Mouse (Mus musculus) heart, embryonic 12.5 days (tissue): ENCODE measurements at regions not wholly inside any gene's neighbourhood (a gene's known extent, or its start where the extent isn't known, plus 50 kb on each side); places are given as distances from the start of the nearest gene placed in this dataset.

Experiments used
- ATAC-seq: fragments of 200-750 bp; cut with Nextera tagmentation; 2 replicates; pipeline ENCODE4 v1.8.0; 2017; ENCODE audit warnings: moderate TSS enrichment, moderate library complexity; ENCODE audit not compliant: insufficient number of reproducible peaks, low FRiP score
- H3K27ac ChIP-seq: fragments of 300-500 bp; sonication (generic); 2 replicates; pipeline ENCODE4 v1.5.1; 2016; ENCODE audit warnings: mild to moderate bottlenecking, moderate library complexity; ENCODE audit not compliant: poor library complexity, severe bottlenecking
- H3K27me3 ChIP-seq: fragments of 300-500 bp; sonication (generic); replicated peaks from 2 replicates; pipeline ENCODE4 v1.6.1; 2016; ENCODE audit warnings: mild to moderate bottlenecking, moderate library complexity
- H3K36me3 ChIP-seq: fragments of 300-500 bp; sonication (generic); 2 replicates; pipeline ENCODE4 v1.6.1; 2016; ENCODE audit warnings: mild to moderate bottlenecking, moderate library complexity
- H3K4me1 ChIP-seq: fragments of 300-500 bp; sonication (generic); replicated peaks from 2 replicates; pipeline ENCODE4 v1.6.1; 2016; ENCODE audit warnings: mild to moderate bottlenecking
- H3K4me2 ChIP-seq: fragments of 300-500 bp; sonication (generic); 2 replicates; pipeline ENCODE4 v1.6.1; 2016; ENCODE audit warnings: mild to moderate bottlenecking, moderate library complexity
- H3K4me3 ChIP-seq: fragments of 300-500 bp; sonication (generic); 2 replicates; pipeline ENCODE4 v1.5.1; 2016; ENCODE audit warnings: mild to moderate bottlenecking
- H3K9ac ChIP-seq: fragments of 300-500 bp; sonication (generic); 2 replicates; pipeline ENCODE4 v1.6.1; 2016; ENCODE audit warnings: mild to moderate bottlenecking, moderate library complexity
- H3K9me3 ChIP-seq: fragments of 300-500 bp; sonication (generic); replicated peaks from 2 replicates; pipeline ENCODE4 v1.6.1; 2016; ENCODE audit warnings: mild to moderate bottlenecking, moderate library complexity
- WGBS: fragments of 180-500 bp; shearing (Covaris S2); methylation state at CpG from one replicate; pipeline ENCODE4 v1.1.7; 2016; 5-methylcytosine and 5-hydroxymethylcytosine counted together

GRCm38 (mm10) chr19:32881443-32881842 lies 124.1 kb downstream of the Pten start:
- Histone ChIP-seq H3K9me3 (0 out of 2 replicates have a peak, but pooled peaks cover 2% of the 10 kb centered on the region), H3K4me3 (no peak overlapping the region), H3K9ac (no peak overlapping the region), H3K27ac (no peak overlapping the region), H3K4me1 (no peaks in the 10 kb centered on the region; the same call in 1 of the 2 replicates), H3K36me3 (no peaks in the 10 kb centered on the region), H3K27me3 (no peaks in the 10 kb centered on the region), H3K4me2 (no peak overlapping the region)
- WGBS, result 55% methylated on average over 3 of the region's 3 CpGs
- no peak for ATAC-seq

GRCm38 (mm10) chr19:32884279-32884678 lies 127.0 kb downstream of the Pten start:
- Histone ChIP-seq H3K27ac (no peak overlapping the region), H3K27me3 (no peaks in the 10 kb centered on the region), H3K4me3 (no peak overlapping the region), H3K4me1 (no peaks in the 10 kb centered on the region; the same call in 1 of the 2 replicates), H3K9ac (no peak overlapping the region), H3K36me3 (no peaks in the 10 kb centered on the region), H3K4me2 (no peak overlapping the region), H3K9me3 (0 out of 2 replicates have a peak, but pooled peaks cover 2% of the 10 kb centered on the region)
- ATAC-seq, result no peak
- 75% methylated on average over 3 of the region's 3 CpGs for WGBS

- no peaks in the 10 kb centered on the region for H3K36me3 ChIP-seq
- H3K27me3 ChIP-seq, result no peaks in the 10 kb centered on the region
- H3K4me2 ChIP-seq, result peak overlapping the region; percentile 33
- no peak overlapping the region for H3K27ac ChIP-seq
- H3K4me1 ChIP-seq, result no peaks in the 10 kb centered on the region; the same call in 1 of the 2 replicates
- H3K4me3 ChIP-seq, result no peak overlapping the region
- ATAC-seq, result no peak
- H3K9me3 ChIP-seq, result no peaks in the 10 kb centered on the region
- H3K9ac ChIP-seq, result no peak overlapping the region
- 41% methylated on average over 12 of the region's 12 CpGs for WGBS
These were observed 128.3 kb downstream of the Pten start for GRCm38 (mm10) chr19:32885481-32886131.

GRCm38 (mm10) chr19:32887190-32887589 lies 129.9 kb downstream of the Pten start:
- Histone ChIP-seq H3K9ac (no peak overlapping the region), H3K4me1 (no peaks in the 10 kb centered on the region; the same call in 1 of the 2 replicates), H3K27ac (no peak overlapping the region), H3K27me3 (no peaks in the 10 kb centered on the region), H3K9me3 (no peaks in the 10 kb centered on the region), H3K4me2 (no peak overlapping the region), H3K4me3 (no peak overlapping the region), H3K36me3 (no peaks in the 10 kb centered on the region)
- WGBS, result 75% methylated on average over 7 of the region's 7 CpGs
- no peak for ATAC-seq

- Histone ChIP-seq H3K36me3 (no peaks in the 10 kb centered on the region), H3K4me3 (no peak overlapping the region), H3K27ac (no peak overlapping the region), H3K4me1 (no peaks in the 10 kb centered on the region; the same call in 1 of the 2 replicates), H3K9me3 (no peaks in the 10 kb centered on the region), H3K9ac (no peak overlapping the region), H3K4me2 (no peak overlapping the region), H3K27me3 (no peaks in the 10 kb centered on the region)
- 62% methylated on average over 12 of the region's 12 CpGs for WGBS
- ATAC-seq, result no peak
These were observed 131.5 kb downstream of the Pten start for GRCm38 (mm10) chr19:32888616-32889305.

DNA sequence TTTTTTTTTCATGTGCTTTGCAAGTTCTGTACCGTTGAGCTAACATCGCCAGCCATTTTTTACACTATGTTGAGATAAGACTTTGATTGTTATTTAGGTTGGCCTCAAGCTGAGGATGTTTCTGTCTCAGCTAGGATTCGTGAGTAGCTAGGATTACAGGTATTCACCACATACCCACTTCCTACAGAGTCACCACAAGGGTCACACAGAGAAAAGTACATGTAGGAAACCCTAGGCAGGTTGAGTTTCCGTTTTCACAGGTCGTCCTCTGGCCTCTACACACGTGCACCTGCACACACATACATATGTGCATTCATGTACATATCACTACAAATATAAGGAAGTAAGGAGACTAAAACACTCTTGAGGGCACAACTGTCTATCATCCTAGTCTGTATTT lies 133.5 kb downstream of the Pten start:
- no peak for ATAC-seq
- 78% methylated on average over 6 of the region's 6 CpGs for WGBS
- Histone ChIP-seq H3K4me2 (no peak overlapping the region), H3K27ac (no peak overlapping the region), H3K9ac (no peak overlapping the region), H3K9me3 (no peaks in the 10 kb centered on the region), H3K4me1 (no peaks in the 10 kb centered on the region), H3K4me3 (no peak overlapping the region), H3K27me3 (no peaks in the 10 kb centered on the region), H3K36me3 (no peaks in the 10 kb centered on the region)

GRCm38 (mm10) chr19:32892469-32892868 lies 135.2 kb downstream of the Pten start:
- WGBS, result 78% methylated on average over 5 of the region's 5 CpGs
- no peak overlapping the region for H3K4me3 ChIP-seq
- ATAC-seq, result no peak

GRCm38 (mm10) chr19:32903454-32904108 lies 146.3 kb downstream of the Pten start:
- no peak for ATAC-seq
- H3K4me1 ChIP-seq, result peaks cover 12% of the 10 kb centered on the region
- WGBS, result 73% methylated on average over 7 of the region's 7 CpGs
- no peaks in the 10 kb centered on the region for H3K36me3 ChIP-seq
- no peak overlapping the region for H3K4me2 ChIP-seq
- H3K9ac ChIP-seq, result no peak overlapping the region
- no peak overlapping the region for H3K4me3 ChIP-seq
- H3K27me3 ChIP-seq, result no peaks in the 10 kb centered on the region
- H3K27ac ChIP-seq, result no peak overlapping the region
- H3K9me3 ChIP-seq, result no peaks in the 10 kb centered on the region

More at GRCm38 (mm10) chr19:32892469-32892868, 135.2 kb downstream of the Pten start:
- H3K4me1 ChIP-seq, result no peaks in the 10 kb centered on the region
- no peaks in the 10 kb centered on the region for H3K27me3 ChIP-seq
- H3K9me3 ChIP-seq, result no peaks in the 10 kb centered on the region
- no peaks in the 10 kb centered on the region for H3K36me3 ChIP-seq
- H3K27ac ChIP-seq, result no peak overlapping the region
- no peak overlapping the region for H3K4me2 ChIP-seq
- no peak overlapping the region for H3K9ac ChIP-seq

DNA sequence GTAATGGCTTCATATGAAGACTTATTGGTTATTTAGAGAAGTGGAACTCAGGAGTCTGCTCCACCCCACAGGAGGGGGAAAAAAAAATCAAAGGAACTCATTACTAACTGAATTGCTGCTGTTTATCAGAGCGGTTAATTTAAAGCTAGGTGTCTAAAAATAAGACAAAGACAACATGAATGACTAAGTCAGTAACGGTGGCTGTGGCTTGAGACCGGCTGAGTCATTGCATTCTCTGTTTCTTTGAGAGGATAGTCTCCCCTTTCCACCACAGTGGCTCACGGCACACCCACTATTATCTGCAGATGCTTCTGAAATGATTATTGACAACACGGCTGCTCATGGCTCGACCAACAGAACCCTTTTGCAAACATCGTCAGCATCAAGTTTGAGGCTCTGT lies 147.2 kb downstream of the Pten start:
- H3K27ac ChIP-seq, result no peak overlapping the region
- no peak overlapping the region for H3K4me3 ChIP-seq
- ATAC-seq, result no peak
- H3K9ac ChIP-seq, result no peak overlapping the region
- WGBS, result 58% methylated on average over 7 of the region's 7 CpGs
- peaks cover 12% of the 10 kb centered on the region for H3K4me1 ChIP-seq
- H3K4me2 ChIP-seq, result no peak overlapping the region
- H3K27me3 ChIP-seq, result no peaks in the 10 kb centered on the region
- no peaks in the 10 kb centered on the region for H3K36me3 ChIP-seq
- H3K9me3 ChIP-seq, result no peaks in the 10 kb centered on the region

DNA sequence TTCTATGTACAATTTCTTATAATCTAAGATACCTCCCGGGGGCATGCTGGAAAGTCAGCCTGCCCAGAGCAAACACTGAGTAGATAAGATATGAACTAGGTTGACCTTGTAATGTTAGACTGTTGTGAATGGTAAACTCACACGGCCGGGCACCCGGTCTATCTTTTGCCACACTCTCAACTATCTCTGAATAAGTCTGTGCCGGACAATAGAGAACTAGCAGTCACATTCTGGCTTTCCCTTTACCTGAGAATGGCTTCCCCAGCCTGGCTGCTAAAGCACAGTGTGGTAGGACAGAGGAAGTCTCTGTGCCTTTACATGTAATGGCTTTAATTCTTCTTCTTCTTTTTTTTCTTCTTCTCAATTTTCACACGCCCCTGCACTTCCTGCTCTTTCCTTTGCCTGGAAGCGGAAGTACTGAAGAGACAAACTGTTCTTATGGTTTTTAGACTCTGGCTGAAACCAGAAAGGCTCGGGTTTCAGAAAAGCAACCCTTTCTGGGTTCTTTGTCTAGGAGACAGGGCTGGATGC lies 148.7 kb downstream of the Pten start:
- Histone ChIP-seq H3K9me3 (no peaks in the 10 kb centered on the region), H3K36me3 (no peaks in the 10 kb centered on the region), H3K4me1 (peaks cover 12% of the 10 kb centered on the region), H3K27ac (peak overlapping the region; percentile 35; the same call in 1 of the 2 replicates), H3K9ac (no peak overlapping the region), H3K4me3 (no peak overlapping the region), H3K4me2 (peak overlapping the region; percentile 47), H3K27me3 (no peaks in the 10 kb centered on the region)
- no peak for ATAC-seq
- WGBS, result 18% methylated on average over 8 of the region's 8 CpGs

DNA sequence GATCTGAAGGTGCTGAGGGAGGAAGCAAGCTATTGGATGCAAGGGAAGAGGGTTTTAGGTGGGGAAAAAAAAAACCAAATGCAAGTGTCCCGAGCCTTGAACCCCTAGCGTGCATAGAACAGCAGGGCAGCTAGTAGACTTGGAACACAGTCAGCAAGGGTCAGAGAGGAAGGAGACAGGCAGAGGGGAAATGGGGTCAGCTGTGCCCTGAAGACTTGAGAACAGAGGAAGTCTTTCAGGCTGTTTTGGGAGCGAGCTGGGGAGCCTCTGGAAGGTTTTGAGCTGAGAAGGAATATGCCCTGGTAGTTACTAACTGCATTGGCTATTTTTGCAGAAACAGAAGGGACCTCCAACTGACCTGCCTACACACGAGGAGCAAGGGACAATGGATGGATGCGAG lies 149.5 kb downstream of the Pten start:
- no peak overlapping the region for H3K9ac ChIP-seq
- H3K27me3 ChIP-seq, result no peaks in the 10 kb centered on the region
- no peak overlapping the region for H3K27ac ChIP-seq
- H3K4me3 ChIP-seq, result no peak overlapping the region
- peaks cover 12% of the 10 kb centered on the region for H3K4me1 ChIP-seq
- H3K4me2 ChIP-seq, result no peak overlapping the region
- 68% methylated on average over 5 of the region's 5 CpGs for WGBS
- no peaks in the 10 kb centered on the region for H3K36me3 ChIP-seq
- no peak for ATAC-seq
- no peaks in the 10 kb centered on the region for H3K9me3 ChIP-seq
